9 mouse cellular contexts compared by ENCODE assay signal in genomic region chr5:30072377-30072776, GRCm38 (mm10). TPM values are rescaled to one million over a fixed set of nuclear protein-coding genes. Genes with fewer than 3 reads are reported as not detected.
DNase-seq lines count a peak whose midpoint lies in the region; ATAC-seq and TF ChIP-seq lines count a peak whose summit lies in the region.
"Had no signal": no experiment of that assay in that cellular context is flagged by ENCODE, and none has a peak within 500 bp of the region (broad histone marks: within the 10 kb centered on the region; RNA-seq: fewer than 3 reads in every experiment).

No protein-coding gene starts in this region.

- peaks cover 6% of the 10 kb centered on the region; the same call in 1 of the 2 replicates for H3K4me1 ChIP-seq in heart, embryonic 11.5 days (ENCODE audit: control insufficient read depth, insufficient read depth, low read length)
- H3K4me1 ChIP-seq in heart, adult 2 months (ENCODE audit: control insufficient read depth, insufficient read depth, low read length), result no peaks in the 10 kb centered on the region
- peaks cover 0 to 3% of the 10 kb centered on the region in 2 experiments; a peak in 1 of 4 replicates for H3K4me1 ChIP-seq in ES-E14 (ENCODE audit: control insufficient read depth in 2 of 2, insufficient read depth in 2 of 2, low read length in 2 of 2, poor library complexity in 1 of 2)
- H3K4me1 ChIP-seq in hindbrain, embryonic 11.5 days (replicated peaks; ENCODE audit: control insufficient read depth, insufficient read depth, low read length), result no peaks in the 10 kb centered on the region
- peaks cover 3% of the 10 kb centered on the region; the same call in 1 of the 2 replicates for H3K4me1 ChIP-seq in midbrain, embryonic 11.5 days (ENCODE audit: control insufficient read depth, insufficient read depth, low read length)

- TF ChIP-seq POLR2A in heart, adult 2 months (IDR thresholded peaks at IDR 0.05; ENCODE audit: insufficient read depth, low read depth, low read length), result no peak

- no peak overlapping the region for H3K27ac ChIP-seq in heart, embryonic 11.5 days (ENCODE audit: low read depth, low read length)
- H3K27ac ChIP-seq in heart, adult 2 months, result no peak overlapping the region
- H3K27ac ChIP-seq in ES-E14 (ENCODE audit: insufficient read depth, low read depth, low read length, poor library complexity, severe bottlenecking), result peak overlapping the region; percentile 49; the same call in 1 of the 2 replicates
- H3K27ac ChIP-seq in hindbrain, embryonic 11.5 days (ENCODE audit: low read depth, low read length), result no peak overlapping the region
- no peak overlapping the region for H3K27ac ChIP-seq in midbrain, embryonic 11.5 days (ENCODE audit: low read depth, low read length)

- H3K4me2 ChIP-seq in heart, embryonic 11.5 days, result peak overlapping the region; percentile 82
- H3K4me2 ChIP-seq in hindbrain, embryonic 11.5 days (replicated peaks; ENCODE audit: low read depth, low read length), result peak overlapping the region; percentile 77
- peak overlapping the region; percentile 77 for H3K4me2 ChIP-seq in midbrain, embryonic 11.5 days

- TF ChIP-seq EP300 in heart, adult 2 months (IDR thresholded peaks at IDR 0.05; ENCODE audit: insufficient read depth, low read depth, low read length), result no peak

- peak overlapping the region; percentile 88 for H3K4me3 ChIP-seq in heart, embryonic 11.5 days (ENCODE audit: low read depth, low read length)
- no peak overlapping the region; the same call in 1 of the 2 replicates for H3K4me3 ChIP-seq in heart, adult 2 months
- peak overlapping the region; percentile 92 to 95 for H3K4me3 ChIP-seq in ES-E14 (ENCODE audit: insufficient read depth in 1 of 2, low read depth in 1 of 2, low read length in 2 of 2, poor library complexity in 1 of 2, severe bottlenecking in 1 of 2)
- H3K4me3 ChIP-seq in hindbrain, embryonic 11.5 days (ENCODE audit: low read depth, low read length), result peak overlapping the region; percentile 63
- H3K4me3 ChIP-seq in midbrain, embryonic 11.5 days (ENCODE audit: low read depth, low read length), result peak overlapping the region; percentile 69

- peaks cover 18% of the 10 kb centered on the region for H3K36me3 ChIP-seq in heart, embryonic 11.5 days (ENCODE audit: control insufficient read depth, insufficient read depth, low read length)
- no peaks in the 10 kb centered on the region; the same call in 1 of the 2 replicates for H3K36me3 ChIP-seq in heart, adult 2 months (ENCODE audit: control insufficient read depth, insufficient read depth, low read length)
- H3K36me3 ChIP-seq in ES-E14 (ENCODE audit: control insufficient read depth, insufficient read depth, low read length, poor library complexity, severe bottlenecking), result peaks cover 13% of the 10 kb centered on the region
- H3K36me3 ChIP-seq in hindbrain, embryonic 11.5 days (ENCODE audit: control insufficient read depth, insufficient read depth, low read length), result peaks cover 4% of the 10 kb centered on the region; the same call in 1 of the 2 replicates
- peaks cover 12% of the 10 kb centered on the region; the same call in 1 of the 2 replicates for H3K36me3 ChIP-seq in midbrain, embryonic 11.5 days (ENCODE audit: control insufficient read depth, insufficient read depth, low read length)

- in situ Hi-C loops in ES-E14 (cut with MboI; ENCODE audit: low sequenced_read_pairs in 2 of 2, unreplicated experiment in 2 of 2), result no loop called here

- no peaks in the 10 kb centered on the region for H3K79me2 ChIP-seq in heart, adult 2 months (replicated peaks; ENCODE audit: control insufficient read depth, insufficient read depth, low read length)

- ATAC-seq in heart, embryonic 11.5 days (replicated peaks; ENCODE audit: insufficient number of reproducible peaks, low FRiP score, low TSS enrichment), result peak; percentile 26; the same call in 1 of the 2 replicates
- ATAC-seq in hindbrain, embryonic 11.5 days (ENCODE audit: low FRiP score), result no peak
- ATAC-seq in midbrain, embryonic 11.5 days (ENCODE audit: low FRiP score), result peak; percentile 30; the same call in 1 of the 2 replicates

- H3K9ac ChIP-seq in heart, embryonic 11.5 days (ENCODE audit: low read depth, low read length), result peak overlapping the region; percentile 95
- H3K9ac ChIP-seq in heart, adult 2 months (ENCODE audit: low read depth, low read length), result no peak overlapping the region
- H3K9ac ChIP-seq in ES-E14 (ENCODE audit: insufficient read depth, low read depth, low read length, poor library complexity, severe bottlenecking), result peak overlapping the region; percentile 95
- H3K9ac ChIP-seq in hindbrain, embryonic 11.5 days (ENCODE audit: low read depth, low read length), result peak overlapping the region; percentile 87
- peak overlapping the region; percentile 84; the same call in 1 of the 2 replicates for H3K9ac ChIP-seq in midbrain, embryonic 11.5 days (ENCODE audit: low read length)

- H3K27me3 ChIP-seq in heart, embryonic 11.5 days (ENCODE audit: control insufficient read depth, insufficient read depth, low read length), result no peaks in the 10 kb centered on the region
- H3K27me3 ChIP-seq in heart, adult 2 months (ENCODE audit: control insufficient read depth, insufficient read depth, low read length), result no peaks in the 10 kb centered on the region
- no peaks in the 10 kb centered on the region for H3K27me3 ChIP-seq in hindbrain, embryonic 11.5 days (ENCODE audit: control insufficient read depth, insufficient read depth, low read length)
- no peaks in the 10 kb centered on the region for H3K27me3 ChIP-seq in midbrain, embryonic 11.5 days (ENCODE audit: control insufficient read depth, insufficient read depth, low read length)

- TF ChIP-seq CTCF in heart, adult 2 months (IDR thresholded peaks at IDR 0.05), result no peak

- no peak for DNase-seq in heart, adult 2 months
- no peak for DNase-seq in ES-E14 (ENCODE audit: low read depth, low spot score)
- DNase-seq in hindbrain, embryonic 11.5 days (ENCODE audit: low spot score), result peak; percentile 19
- no peak for DNase-seq in midbrain, embryonic 11.5 days (ENCODE audit: low spot score, missing footprints)
- DNase-seq in cerebellum, adult 8-10 months, result no peak
- no peak for DNase-seq in gastrocnemius, postnatal 36 days
- DNase-seq in left cerebral cortex, adult 8-10 months (ENCODE audit: low spot score in 2 of 2), result no peak

- intact Hi-C loops in heart, adult 2 months (cut with DNase I), result loop anchor here (5.0 to 10.0 kb wide), 2 partner anchors 60 to 248 kb away; partner anchors contain the start of gene Il6
- intact Hi-C loops in gastrocnemius, postnatal 36 days (cut with DNase I), result no loop called here

- 49% methylated on average over 3 of the region's 3 CpGs for whole genome bisulfite sequencing in heart, embryonic 11.5 days (ENCODE audit: insufficient replicate concordance)
- WGBS in heart, adult 2 months, result 59% methylated on average over 3 of the region's 3 CpGs
- WGBS in hindbrain, embryonic 11.5 days, result 56% methylated on average over 3 of the region's 3 CpGs
- 61% methylated on average over 3 of the region's 3 CpGs for WGBS in midbrain, embryonic 11.5 days

- no peaks in the 10 kb centered on the region for H3K9me3 ChIP-seq in heart, embryonic 11.5 days (replicated peaks; ENCODE audit: control insufficient read depth, low read length)
- no peaks in the 10 kb centered on the region for H3K9me3 ChIP-seq in ES-E14 (ENCODE audit: control insufficient read depth, insufficient read depth, low read depth, low read length)
- no peaks in the 10 kb centered on the region for H3K9me3 ChIP-seq in hindbrain, embryonic 11.5 days (ENCODE audit: control insufficient read depth, low read length)
- H3K9me3 ChIP-seq in midbrain, embryonic 11.5 days (ENCODE audit: control insufficient read depth, low read length), result no peaks in the 10 kb centered on the region

TF ChIP-seq in ES-E14, 5 proteins besides CTCF, POLR2A, EP300 and RAD21 (continues in another document):
- TF ChIP-seq MAFK (IDR thresholded peaks at IDR 0.05; ENCODE audit: insufficient read depth, low read depth, low read length) (no peak), HCFC1 (IDR thresholded peaks at IDR 0.05; ENCODE audit: borderline replicate concordance, insufficient read depth, low read length) (no peak), ZC3H11A (IDR thresholded peaks at IDR 0.05; ENCODE audit: borderline replicate concordance, low read depth, low read length) (no peak), CHD2 (IDR thresholded peaks at IDR 0.05; ENCODE audit: low read depth, low read length) (no peak)

RNA-seq across cellular contexts. Expression of gene Tyms, which starts 1.0 kb away (rescaled TPM):
- 158 and 173 TPM in 2 replicates for polyA plus RNA-seq in heart, embryonic 11.5 days (2014; fragmentation: Nextera tagmentation; extraction: Ambion mirVana)
- 1 to 10 TPM; 2.3 to 3.8 TPM for total RNA-seq in heart, adult 2 months (2021)
- 3.3 and 4.2 TPM in 2 replicates for polyA plus RNA-seq in heart, adult 2 months (2012; rRNA removed)
- total RNA-seq in ES-E14 (2012; rRNA removed), result 121 and 125 TPM in 2 replicates
- polyA plus RNA-seq in hindbrain, embryonic 11.5 days (2014; fragmentation: Nextera tagmentation; extraction: Ambion mirVana), result 229 and 235 TPM in 2 replicates
- polyA plus RNA-seq in midbrain, embryonic 11.5 days (2014; fragmentation: Nextera tagmentation; extraction: Ambion mirVana), result 268 and 278 TPM in 2 replicates
- 1 to 10 TPM; 1.5 to 1.9 TPM for total RNA-seq in gastrocnemius, postnatal 36 days (2021)
- 1 to 10 TPM; 2.1 to 4.6 (median 2.9) TPM for total RNA-seq in left cerebral cortex, adult 8-10 months (2022)

RNA-seq across cellular contexts. Expression of gene Garem2, which starts 32.6 kb away (rescaled TPM):
- 0.21 and 0.23 TPM in 2 replicates for polyA plus RNA-seq in heart, embryonic 11.5 days (2014; fragmentation: Nextera tagmentation; extraction: Ambion mirVana)
- under 1 TPM; 0.07 to 0.13 TPM for total RNA-seq in heart, adult 2 months (2021)
- 0.23 and 0.44 TPM in 2 replicates for polyA plus RNA-seq in heart, adult 2 months (2012; rRNA removed)
- total RNA-seq in ES-E14 (2012; rRNA removed), result 1.7 and 2.0 TPM in 2 replicates
- polyA plus RNA-seq in hindbrain, embryonic 11.5 days (2014; fragmentation: Nextera tagmentation; extraction: Ambion mirVana), result 18.2 and 20.3 TPM in 2 replicates
- 14.3 and 15.3 TPM in 2 replicates for polyA plus RNA-seq in midbrain, embryonic 11.5 days (2014; fragmentation: Nextera tagmentation; extraction: Ambion mirVana)
- total RNA-seq in gastrocnemius, postnatal 36 days (2021), result not detected
- 10 to 100 TPM; 12.2 to 14.9 (median 12.7) TPM for total RNA-seq in left cerebral cortex, adult 8-10 months (2022)
- total RNA-seq: common myeloid progenitor, adult 5-6 weeks had no signal

RNA-seq across cellular contexts. Expression of gene 3110082J24Rik, which starts 33.5 kb away (rescaled TPM):
- polyA plus RNA-seq in heart, embryonic 11.5 days (2014; fragmentation: Nextera tagmentation; extraction: Ambion mirVana), result not detected in 2 replicates
- not detected for total RNA-seq in heart, adult 2 months (2021)
- not detected in 2 replicates for polyA plus RNA-seq in heart, adult 2 months (2012; rRNA removed)
- not detected in 2 replicates for total RNA-seq in ES-E14 (2012; rRNA removed)
- 6.3 and 6.5 TPM in 2 replicates for polyA plus RNA-seq in hindbrain, embryonic 11.5 days (2014; fragmentation: Nextera tagmentation; extraction: Ambion mirVana)
- 3.7 and 4.5 TPM in 2 replicates for polyA plus RNA-seq in midbrain, embryonic 11.5 days (2014; fragmentation: Nextera tagmentation; extraction: Ambion mirVana)
- total RNA-seq in gastrocnemius, postnatal 36 days (2021), result not detected
- 1 to 10 TPM; 1.1 to 2.1 (median 1.4) TPM for total RNA-seq in left cerebral cortex, adult 8-10 months (2022)
- total RNA-seq: common myeloid progenitor, adult 5-6 weeks had no signal

RNA-seq across cellular contexts. Expression of gene Il6, which starts 59.5 kb away (rescaled TPM):
- 0.14 TPM in 1 of 2 replicates, not detected in the other for polyA plus RNA-seq in heart, embryonic 11.5 days (2014; fragmentation: Nextera tagmentation; extraction: Ambion mirVana)
- total RNA-seq in heart, adult 2 months (2021), result not detected
- not detected in 2 replicates for polyA plus RNA-seq in heart, adult 2 months (2012; rRNA removed)
- total RNA-seq in ES-E14 (2012; rRNA removed), result not detected in 2 replicates
- polyA plus RNA-seq in hindbrain, embryonic 11.5 days (2014; fragmentation: Nextera tagmentation; extraction: Ambion mirVana), result not detected in 2 replicates
- 0.07 TPM in 1 of 2 replicates, not detected in the other for polyA plus RNA-seq in midbrain, embryonic 11.5 days (2014; fragmentation: Nextera tagmentation; extraction: Ambion mirVana)
- not detected for total RNA-seq in gastrocnemius, postnatal 36 days (2021)
- total RNA-seq in left cerebral cortex, adult 8-10 months (2022), result not detected

Comparison
In these comparisons a context has a peak if more than half of its experiments do, and no peak if none do; other contexts are left out.
1. RNA of gene Tyms, which starts 1.0 kb away (total RNA-seq): 121 to 125 TPM in ES-E14; 2.3 to 3.8 TPM in heart, adult 2 months, 2.1 to 4.6 TPM in left cerebral cortex, adult 8-10 months and 1.5 to 1.9 TPM in gastrocnemius, postnatal 36 days; every median in the first group is over 10 times any median in the second.
2. Peak in every context shown above with its lines, with median percentiles within 50 percentile points of each other: H3K4me2 ChIP-seq.